Mouse (Mus musculus) monocyte, adult 5-6 weeks (primary cell): ENCODE results near the gene Tbc1d8b. TPM values are rescaled to one million over a fixed set of nuclear protein-coding genes. Genes with fewer than 3 reads are reported as not detected.
"Not testable (repeated sequence)": the region's sequence is repeated elsewhere in the genome, so short reads cannot be mapped to it uniquely, and the experiment has no call there.

Source experiments
- ATAC-seq: fragments of 153-309, 156-312 bp; replicated peaks from 2 replicates; pipeline ENCODE4 v1.8.0; 2017; ENCODE audit warnings: mild to moderate bottlenecking; ENCODE audit not compliant: low TSS enrichment, insufficient number of reproducible peaks, severe bottlenecking, poor library complexity, low FRiP score
- total RNA-seq: library from RNA; stranded (forward); fragments of 200-1000, 200-491, 200-594 nt; gene quantifications from 3 replicates; pipeline ENCODE4 v1.2.3, GENCODE M21; 2017

The Tbc1d8b gene
- 8.0 to 16.8 TPM (median 9.3 TPM) in 3 replicates for total RNA-seq

GRCm38 (mm10) chrX:139684775-139685695, at the start of gene Tbc1d8b:
Gene Tbc1d8b (plus strand): TSS chrX:139684996.
- peak; percentile 97 for ATAC-seq

- no peak for ATAC-seq
Observed at GRCm38 (mm10) chrX:139639744-139640143, 45.1 kb upstream of the Tbc1d8b start.

DNA sequence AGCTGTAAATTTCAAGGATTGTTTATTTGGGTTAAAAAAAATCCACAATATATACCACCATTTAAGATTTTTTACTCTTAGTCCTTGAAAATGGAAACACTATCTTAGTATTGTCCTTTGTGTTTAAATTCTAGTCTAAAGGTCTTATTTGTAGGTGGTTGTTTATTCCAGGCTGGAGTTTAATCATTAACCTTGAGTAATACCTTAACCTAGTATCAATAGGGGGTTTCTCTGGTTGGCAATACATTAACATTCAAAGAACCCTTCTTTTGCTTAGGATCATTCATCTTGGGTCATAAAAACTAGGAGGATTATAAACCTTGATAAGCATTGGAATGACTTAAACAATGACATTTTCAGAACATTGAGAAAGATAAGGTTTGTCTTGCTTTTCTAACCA, 44.4 kb upstream of the Tbc1d8b start:
- ATAC-seq: no peak

GRCm38 (mm10) chrX:139652226-139652625, 32.6 kb upstream of the Tbc1d8b start:
- no peak for ATAC-seq

- ATAC-seq: no peak
Observed at GRCm38 (mm10) chrX:139653292-139653691, 31.5 kb upstream of the Tbc1d8b start.

DNA sequence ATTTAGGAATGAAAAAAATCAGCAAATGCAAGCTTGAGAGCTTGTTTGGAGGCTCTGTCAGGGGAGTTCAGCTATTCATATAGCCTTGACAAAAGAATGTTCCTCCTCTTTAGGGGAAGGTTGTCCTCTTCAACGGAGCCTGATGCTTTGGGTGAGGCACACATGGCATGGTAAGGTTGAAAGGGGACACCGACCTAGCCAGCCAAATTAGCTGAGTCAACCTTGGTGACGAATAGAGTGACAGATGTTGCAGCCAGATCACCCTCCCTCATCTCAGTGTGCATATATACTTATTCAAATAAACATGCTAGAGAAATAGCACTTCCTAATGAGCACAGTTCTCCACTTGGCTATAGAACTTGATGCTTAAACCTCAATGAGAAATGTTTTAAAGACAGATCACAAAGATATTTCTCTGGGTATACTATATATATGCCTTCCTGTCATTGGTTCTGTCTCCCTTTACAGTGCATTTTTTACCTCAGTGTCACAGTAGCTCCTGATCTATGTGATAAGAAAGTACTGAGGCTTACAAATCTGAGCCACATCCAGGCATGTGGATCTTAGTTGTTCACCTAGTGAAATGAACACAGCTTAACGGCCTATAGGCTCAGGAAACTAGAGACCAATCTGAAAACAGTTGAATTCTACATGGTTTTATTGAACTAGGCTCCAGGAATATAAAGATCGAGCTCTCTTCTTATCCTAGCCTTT, 30.3 kb upstream of the Tbc1d8b start:
- ATAC-seq: no peak

- no peak for ATAC-seq
Observed at GRCm38 (mm10) chrX:139662111-139662510, 22.7 kb upstream of the Tbc1d8b start.

- ATAC-seq: no peak
Observed at GRCm38 (mm10) chrX:139665829-139666228, 19.0 kb upstream of the Tbc1d8b start.

DNA sequence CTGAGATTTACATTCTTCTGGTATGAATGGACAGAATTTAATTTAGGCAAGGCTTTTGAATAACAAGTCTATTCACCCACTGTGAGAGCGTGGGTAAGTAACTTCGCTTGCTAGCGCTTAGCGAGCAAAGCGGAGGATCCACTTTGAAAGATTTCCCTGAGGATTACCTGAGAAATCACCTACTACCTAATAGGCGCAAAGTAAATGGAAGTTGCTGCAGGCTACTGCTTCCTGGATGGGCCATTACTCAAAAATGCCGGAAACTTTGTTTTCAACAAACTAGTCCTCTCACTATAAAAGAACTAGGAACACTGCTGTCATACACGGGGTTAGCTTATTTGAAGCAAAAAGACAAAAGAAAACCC, 404 bp upstream of the Tbc1d8b start:
- no peak for ATAC-seq

- no peak for ATAC-seq
Observed at GRCm38 (mm10) chrX:139714381-139714780, 29.6 kb downstream of the Tbc1d8b start, which contains the start of gene Gm15013. Gene Gm15013 (minus strand): TSS chrX:139714481.

DNA sequence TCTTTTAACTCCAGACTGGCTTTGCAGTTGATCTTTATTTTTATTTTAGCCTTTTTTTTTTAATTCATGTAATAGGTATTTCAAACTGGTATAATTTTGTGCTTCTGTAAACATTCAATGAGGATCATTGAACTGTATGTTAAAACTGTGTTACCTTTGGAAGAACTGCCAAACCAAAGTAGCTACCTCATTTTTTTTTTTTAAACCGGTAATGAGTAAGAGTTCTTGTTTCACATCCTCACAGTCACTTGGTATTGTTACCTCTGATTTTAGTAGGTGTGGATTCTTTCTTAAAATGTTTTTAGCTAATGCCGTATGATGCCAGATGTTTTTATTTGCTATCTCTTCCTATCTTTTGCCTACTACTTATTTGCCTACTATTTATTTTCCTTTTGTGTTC, 37.6 kb downstream of the Tbc1d8b start:
- no peak for ATAC-seq

DNA sequence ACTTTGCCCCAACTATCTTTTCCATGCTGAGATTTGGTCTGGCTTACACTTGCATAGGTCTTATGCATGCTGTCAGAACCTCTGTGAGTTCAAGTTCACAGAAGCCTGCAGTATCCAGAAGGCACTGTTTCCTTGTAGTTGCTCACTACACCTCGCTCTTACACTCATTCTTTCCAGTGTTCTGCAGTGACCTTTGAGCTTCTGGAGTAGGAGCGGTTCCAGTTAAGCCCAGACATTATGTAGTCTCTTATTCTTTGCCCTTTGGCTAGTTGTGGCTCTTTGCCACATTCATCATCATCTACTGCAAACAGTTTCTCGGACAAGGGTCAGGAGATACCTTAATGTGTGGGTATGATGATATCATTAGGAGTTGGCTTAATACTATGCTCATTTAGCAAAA, 45.7 kb downstream of the Tbc1d8b start:
- ATAC-seq: no peak

- no peak for ATAC-seq
Observed at GRCm38 (mm10) chrX:139737066-139737465, 52.3 kb downstream of the Tbc1d8b start.

DNA sequence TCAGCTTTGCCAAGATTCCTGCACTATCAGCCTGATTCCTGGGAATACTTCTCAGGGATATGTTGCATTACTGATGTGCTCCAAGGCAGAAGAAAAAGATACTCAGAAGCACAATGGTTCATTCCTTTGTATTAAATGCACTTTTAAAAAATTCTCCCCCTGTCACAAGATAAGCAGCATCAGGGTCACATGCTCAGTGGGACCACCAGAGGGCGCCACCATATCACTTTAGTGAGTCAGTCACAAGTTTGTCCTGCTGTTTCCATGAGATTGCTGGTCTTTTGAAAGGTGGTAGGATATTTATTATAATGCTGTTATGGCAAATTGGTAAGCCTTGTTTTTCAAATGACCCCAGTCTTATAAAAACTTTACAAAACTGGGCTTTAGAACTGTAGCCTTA, 67.1 kb downstream of the Tbc1d8b start:
- ATAC-seq: no peak

DNA sequence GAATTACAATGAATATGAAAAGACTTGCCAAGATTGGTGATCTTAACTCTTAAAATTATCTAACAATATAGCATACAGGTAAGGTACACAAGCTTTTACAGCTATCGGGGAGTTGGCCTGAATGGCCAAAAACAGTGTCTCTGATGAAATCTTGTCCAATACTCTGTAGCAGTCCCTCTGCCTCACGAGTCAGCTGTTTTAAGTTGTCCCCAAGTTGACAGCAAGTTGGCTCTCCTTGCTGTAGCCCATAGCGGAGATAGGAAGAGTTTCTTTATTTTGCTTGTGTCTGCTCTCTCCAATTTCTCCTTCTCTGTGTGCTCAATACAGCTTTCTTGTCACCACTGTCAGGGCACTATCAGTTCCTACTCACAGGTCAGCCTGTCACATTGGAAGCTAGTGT, 73.8 kb downstream of the Tbc1d8b start:
- ATAC-seq: not testable (repeated sequence)

GRCm38 (mm10) chrX:139762546-139762945, 77.8 kb downstream of the Tbc1d8b start:
- no peak for ATAC-seq

DNA sequence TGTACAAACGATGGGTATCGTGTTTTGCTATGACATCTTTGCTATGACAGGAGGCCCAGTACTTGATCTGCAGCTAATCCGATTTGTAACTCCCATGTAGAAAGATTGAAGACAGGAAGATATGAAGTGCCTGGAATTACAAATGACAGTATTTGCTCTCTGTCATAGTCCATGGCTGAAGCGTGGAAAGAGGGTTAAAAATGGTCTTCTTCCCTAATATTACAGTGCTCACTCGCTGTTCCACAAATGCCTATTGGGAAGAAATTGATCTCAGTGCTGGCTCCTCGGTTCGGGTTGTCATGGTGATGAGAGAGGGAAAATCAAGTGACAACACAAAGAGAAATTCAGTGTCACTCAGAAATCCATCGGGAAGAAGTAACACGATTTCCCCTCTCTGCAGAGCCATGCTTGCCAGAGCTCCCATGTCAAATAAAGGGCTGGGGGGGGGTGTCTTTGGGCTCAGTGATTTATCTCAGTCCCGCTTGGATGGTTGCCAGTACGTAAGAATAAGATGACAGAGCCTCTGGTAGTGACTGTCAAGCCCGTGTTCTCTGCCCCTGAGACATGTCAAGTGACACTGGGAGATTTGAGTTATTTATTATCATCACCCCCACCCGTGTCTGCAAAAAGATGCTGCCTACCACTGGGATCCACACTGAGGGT, 85.3 kb downstream of the Tbc1d8b start:
- ATAC-seq: no peak

DNA sequence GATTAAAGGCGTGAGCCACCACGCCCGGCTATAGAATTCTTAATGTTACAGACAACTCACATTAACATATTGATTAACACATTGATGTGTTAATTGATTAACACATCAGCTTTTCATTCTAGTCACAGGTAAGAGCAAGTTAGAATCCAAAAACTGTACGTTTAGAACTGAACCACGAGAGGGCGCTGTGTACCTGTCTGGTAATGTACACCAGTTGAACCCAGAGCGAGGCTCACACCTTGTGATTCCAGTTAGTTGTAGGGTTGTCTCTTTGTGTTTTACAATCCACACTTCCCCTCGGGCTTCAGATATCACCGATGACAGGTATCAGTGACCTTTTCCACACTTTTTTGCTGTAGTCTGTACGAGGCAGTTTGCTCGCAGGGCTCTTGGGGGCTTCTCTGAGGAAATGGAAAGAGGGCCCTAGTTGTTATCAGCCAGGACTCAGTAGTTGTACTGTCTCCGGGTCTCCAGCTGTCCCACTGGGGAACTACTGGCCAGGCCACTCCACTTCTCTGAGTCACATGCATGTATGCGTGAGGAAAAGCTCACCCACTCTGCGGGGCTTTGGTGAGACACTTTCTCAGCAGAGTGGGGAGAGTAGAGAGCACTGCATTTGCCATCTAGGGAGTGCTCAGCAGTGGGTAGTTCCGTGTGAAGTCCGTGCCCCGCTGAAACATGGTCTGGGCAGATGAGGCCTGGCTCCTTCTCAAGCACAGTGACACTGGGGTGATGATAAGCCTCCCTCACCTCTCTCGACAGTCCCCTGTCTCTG, 89.7 kb downstream of the Tbc1d8b start:
- ATAC-seq: no peak
